Mouse (Mus musculus) myocyte (in vitro differentiated cells): ENCODE results near the gene Gm17660.

Experiments
- MAX ChIP-seq: IDR thresholded peaks from one replicate; pipeline ENCODE4 v1.6.1; 2011; ENCODE audit warnings: low read depth, mild to moderate bottlenecking, control low read depth
- MYOD1 ChIP-seq, 3 experiments: IDR thresholded peaks; one replicate each; pipeline ENCODE4 v1.6.1; 2011; ENCODE audit warnings: control low read depth in 2 of 3, low read depth in 2 of 3, mild to moderate bottlenecking in 2 of 3, moderate library complexity in 1 of 3; ENCODE audit not compliant: insufficient read length in 2 of 3, control insufficient read depth in 1 of 3
- USF1 ChIP-seq: IDR thresholded peaks from one replicate; pipeline ENCODE4 v1.6.1; 2011; ENCODE audit warnings: low read depth, mild to moderate bottlenecking, control low read depth, moderate library complexity

DNA sequence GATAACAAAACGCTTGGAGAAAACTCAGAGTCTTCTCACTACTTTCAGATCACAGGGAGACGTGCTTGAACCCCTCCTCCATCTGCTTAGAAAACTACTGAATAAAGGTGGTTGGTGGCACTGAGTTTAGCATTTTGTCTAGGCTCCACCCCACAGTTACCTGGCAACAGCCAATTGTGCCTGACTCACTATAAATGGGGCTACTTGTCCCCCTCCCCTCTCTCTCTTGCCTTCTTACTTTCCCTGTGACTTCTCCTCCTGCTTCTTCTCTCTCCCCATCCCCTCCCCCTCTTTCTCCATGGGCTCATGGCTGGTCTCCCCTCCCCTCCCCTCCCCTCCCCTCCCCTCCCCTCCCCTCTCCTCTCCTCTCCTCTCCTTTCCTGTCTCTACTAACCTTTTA, 26.7 kb upstream of the Gm17660 start:
- no peak for TF ChIP-seq USF1
- TF ChIP-seq MAX, result no peak
- no peak for TF ChIP-seq MYOD1 (IDR thresholded peaks at IDR 0.05; ENCODE audit: control insufficient read depth in 1 of 3, insufficient read length in 2 of 3, low read depth in 2 of 3)
